Mouse (Mus musculus) stomach, postnatal 0 days (tissue): ENCODE results near the gene Tcf15. TPM values are rescaled to one million over a fixed set of nuclear protein-coding genes. Genes with fewer than 3 reads are reported as not detected.

Experiments used
- ATAC-seq: fragments of 200-750 bp; cut with Nextera tagmentation; 2 replicates; pipeline ENCODE4 v1.8.0; 2017; ENCODE audit not compliant: low FRiP score, low TSS enrichment
- DNase-seq: peaks from one replicate; pipeline ENCODE4 v3.0.0-alpha.2; 2016; ENCODE audit warnings: low spot score
- H3K27ac ChIP-seq: fragments of 300-500 bp; sonication (generic); replicated peaks from 2 replicates; pipeline ENCODE4 v1.5.1; 2014; ENCODE audit warnings: mild to moderate bottlenecking, control low read depth
- H3K27me3 ChIP-seq: fragments of 300-500 bp; sonication (generic); 2 replicates; pipeline ENCODE4 v1.6.1; 2014; ENCODE audit warnings: low read length; ENCODE audit not compliant: control insufficient read depth, insufficient read depth
- H3K36me3 ChIP-seq: fragments of 300-500 bp; sonication (generic); 2 replicates; pipeline ENCODE4 v1.6.1; 2014; ENCODE audit warnings: low read length, mixed read lengths; ENCODE audit not compliant: control insufficient read depth, insufficient read depth
- H3K4me1 ChIP-seq: fragments of 300-500 bp; sonication (generic); replicated peaks from 2 replicates; pipeline ENCODE4 v1.6.1; 2014; ENCODE audit warnings: antibody characterized with exemption; ENCODE audit not compliant: control insufficient read depth, insufficient read depth
- H3K4me2 ChIP-seq: fragments of 300-500 bp; sonication (generic); replicated peaks from 2 replicates; pipeline ENCODE4 v1.6.1; 2014; ENCODE audit warnings: low read depth, mild to moderate bottlenecking, control low read depth, moderate library complexity
- H3K4me3 ChIP-seq: fragments of 300-500 bp; sonication (generic); 2 replicates; pipeline ENCODE4 v1.5.1; 2014; ENCODE audit warnings: low read depth, low read length, control low read depth
- H3K9ac ChIP-seq: fragments of 300-500 bp; sonication (generic); 2 replicates; pipeline ENCODE4 v1.6.1; 2014; ENCODE audit warnings: mild to moderate bottlenecking, low read length, control low read depth, mixed read lengths
- H3K9me3 ChIP-seq: fragments of 300-500 bp; sonication (generic); 2 replicates; pipeline ENCODE4 v1.6.1; 2016; ENCODE audit warnings: low read length; ENCODE audit not compliant: control insufficient read depth
- CTCF ChIP-seq: IDR thresholded peaks from 2 replicates; pipeline ENCODE4 v1.5.1; 2016; ENCODE audit warnings: antibody characterized with exemption, low read depth, mild to moderate bottlenecking, moderate library complexity
- EP300 ChIP-seq: optimal IDR thresholded peaks from 2 replicates; pipeline ENCODE3; 2016; ENCODE audit warnings: antibody characterized with exemption
- WGBS: fragments of 180-500 bp; shearing (Covaris S2); extraction: QIAGEN DNeasy Blood & Tissue Kit; methylation state at CpG from one replicate; pipeline ENCODE4 v1.1.7; 2014; 5-methylcytosine and 5-hydroxymethylcytosine counted together
- polyA plus RNA-seq: library from polyadenylated mRNA; unstranded; fragments of >200 nt; fragmentation: Nextera tagmentation; extraction: Ambion mirVana; gene quantifications from 2 replicates; pipeline ENCODE4 v1.2.1, GENCODE M21; 2015

Tcf15 gene
- polyA plus RNA-seq, 1 experiment from 2014 or later, result 2.5 TPM

DNA sequence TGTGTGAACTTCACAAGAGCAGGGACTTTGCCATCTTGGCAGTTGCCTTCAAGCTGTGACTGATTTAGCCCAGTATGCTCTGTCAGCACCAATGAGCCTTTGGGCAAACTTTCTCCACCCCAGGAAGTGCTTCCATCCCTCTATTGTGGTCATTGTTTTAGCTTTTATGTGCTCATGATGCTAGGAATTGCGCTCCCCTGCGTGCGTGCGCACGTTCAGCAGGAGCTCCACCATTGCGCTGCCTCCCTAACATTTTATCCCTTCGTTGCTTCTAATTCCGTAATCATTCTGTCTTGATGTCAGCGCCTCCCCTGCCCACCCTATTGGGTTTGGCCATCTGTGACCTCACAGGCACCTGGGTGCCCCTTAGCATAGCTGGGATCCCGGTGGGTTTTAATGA lies 36.8 kb upstream of the Tcf15 start:
- no peaks in the 10 kb centered on the region for H3K36me3 ChIP-seq
- WGBS, result 94% methylated on average over 10 of the region's 10 CpGs
- no peak for ATAC-seq
- no peak overlapping the region for H3K27ac ChIP-seq
- no peak overlapping the region for H3K9ac ChIP-seq
- TF ChIP-seq EP300 (no peak), CTCF (no peak)
- 0 out of 2 replicates have a peak, but pooled peaks cover 2% of the 10 kb centered on the region for H3K4me1 ChIP-seq
- DNase-seq, result no peak
- H3K27me3 ChIP-seq, result no peaks in the 10 kb centered on the region
- H3K4me2 ChIP-seq, result no peak overlapping the region; the same call in 1 of the 2 replicates
- H3K4me3 ChIP-seq, result no peak overlapping the region
- H3K9me3 ChIP-seq, result no peaks in the 10 kb centered on the region

- Histone ChIP-seq H3K4me1 (0 out of 2 replicates have a peak, but pooled peaks cover 2% of the 10 kb centered on the region), H3K9ac (no peak overlapping the region), H3K4me2 (no peak overlapping the region), H3K27me3 (no peaks in the 10 kb centered on the region), H3K9me3 (no peaks in the 10 kb centered on the region), H3K4me3 (no peak overlapping the region), H3K27ac (no peak overlapping the region), H3K36me3 (no peaks in the 10 kb centered on the region)
- TF ChIP-seq CTCF (no peak), EP300 (no peak)
- DNase-seq, result no peak
- no peak for ATAC-seq
- 73% methylated on average over 7 of the region's 7 CpGs for WGBS
Observed at GRCm38 (mm10) chr2:152108702-152109101, 34.7 kb upstream of the Tcf15 start.

DNA sequence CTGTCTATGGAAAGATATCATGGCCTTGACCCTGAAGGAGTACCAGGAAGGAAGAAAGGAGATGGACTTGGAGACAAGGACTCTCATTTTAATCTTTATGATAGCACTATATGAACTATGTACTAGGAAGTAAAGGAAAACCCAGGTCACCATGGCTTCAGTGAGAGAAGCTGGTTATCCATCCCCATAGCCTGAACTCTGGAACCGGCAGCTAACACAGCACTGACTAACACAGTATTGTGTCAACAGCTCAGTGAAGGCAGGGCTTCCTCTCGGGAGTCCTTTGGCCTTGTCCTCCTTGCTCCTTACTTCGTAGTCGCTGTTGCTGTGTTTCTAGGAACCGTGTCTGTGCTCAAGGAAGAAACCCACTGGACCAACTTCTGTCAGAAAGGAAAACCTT lies 34.0 kb upstream of the Tcf15 start:
- whole genome bisulfite sequencing, result 75% methylated on average over 5 of the region's 5 CpGs
- no peak overlapping the region for H3K4me3 ChIP-seq
- H3K27me3 ChIP-seq, result no peaks in the 10 kb centered on the region
- 0 out of 2 replicates have a peak, but pooled peaks cover 2% of the 10 kb centered on the region for H3K4me1 ChIP-seq
- TF ChIP-seq EP300, result no peak
- no peak for TF ChIP-seq CTCF
- H3K9ac ChIP-seq, result no peak overlapping the region
- ATAC-seq (0 out of 2 replicates have a peak, but pooled peaks have one; percentile 19), DNase-seq (no peak)
- H3K27ac ChIP-seq, result no peak overlapping the region
- no peaks in the 10 kb centered on the region for H3K36me3 ChIP-seq
- no peaks in the 10 kb centered on the region for H3K9me3 ChIP-seq
- no peak overlapping the region for H3K4me2 ChIP-seq

DNA sequence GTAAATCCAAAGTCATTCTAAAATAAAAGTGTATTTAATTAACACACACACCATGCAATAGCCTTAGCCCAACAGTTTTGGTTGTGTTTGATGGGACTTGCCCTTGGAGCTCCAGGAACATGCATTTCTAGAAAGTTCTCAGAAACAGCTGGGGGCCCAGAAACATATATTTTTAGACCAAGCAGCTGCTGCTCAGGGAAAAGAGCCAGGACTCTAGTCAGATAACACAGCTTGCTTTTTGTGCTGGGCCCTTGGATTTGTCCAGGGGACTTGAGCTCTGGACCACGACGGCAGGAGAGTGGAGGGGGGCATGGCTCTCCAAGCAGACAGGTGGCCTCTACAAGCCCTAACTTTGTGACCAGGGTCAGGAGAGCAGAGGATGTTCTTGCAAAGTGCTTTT lies 32.0 kb upstream of the Tcf15 start:
- Histone ChIP-seq H3K4me3 (no peak overlapping the region), H3K4me2 (no peak overlapping the region), H3K9ac (no peak overlapping the region), H3K9me3 (no peaks in the 10 kb centered on the region), H3K4me1 (no peaks in the 10 kb centered on the region), H3K36me3 (no peaks in the 10 kb centered on the region), H3K27ac (no peak overlapping the region), H3K27me3 (no peaks in the 10 kb centered on the region)
- no peak for TF ChIP-seq CTCF
- TF ChIP-seq EP300, result no peak
- WGBS, result 60% methylated on average over 2 of the region's 2 CpGs
- ATAC-seq (no peak), DNase-seq (no peak)

GRCm38 (mm10) chr2:152111920-152112319 lies 31.4 kb upstream of the Tcf15 start:
- H3K4me1 ChIP-seq, result no peaks in the 10 kb centered on the region
- DNase-seq, result peak; percentile 92
- no peak overlapping the region for H3K9ac ChIP-seq
- H3K36me3 ChIP-seq, result no peaks in the 10 kb centered on the region
- peak; percentile 100 for TF ChIP-seq CTCF
- TF ChIP-seq EP300, result no peak
- no peaks in the 10 kb centered on the region for H3K9me3 ChIP-seq
- no peak overlapping the region for H3K4me3 ChIP-seq
- ATAC-seq, result peak; percentile 68
- no peak overlapping the region for H3K27ac ChIP-seq
- WGBS, result 8% methylated on average over 7 of the region's 7 CpGs
- no peaks in the 10 kb centered on the region for H3K27me3 ChIP-seq
- H3K4me2 ChIP-seq, result no peak overlapping the region

- H3K36me3 ChIP-seq, result no peaks in the 10 kb centered on the region
- no peak overlapping the region for H3K4me2 ChIP-seq
- no peak for DNase-seq
- H3K9me3 ChIP-seq, result no peaks in the 10 kb centered on the region
- H3K9ac ChIP-seq, result no peak overlapping the region
- H3K27me3 ChIP-seq, result no peaks in the 10 kb centered on the region
- no peak for TF ChIP-seq CTCF
- WGBS, result 84% methylated on average over 5 of the region's 5 CpGs
- ATAC-seq, result no peak
- no peak overlapping the region for H3K27ac ChIP-seq
- no peaks in the 10 kb centered on the region for H3K4me1 ChIP-seq
- H3K4me3 ChIP-seq, result no peak overlapping the region
Observed at GRCm38 (mm10) chr2:152112490-152112889, 30.9 kb upstream of the Tcf15 start.
